Mouse (Mus musculus): ENCODE results near the gene Arhgap6. TPM values are rescaled to one million over a fixed set of nuclear protein-coding genes. Genes with fewer than 3 reads are reported as not detected.

The Arhgap6 gene
- polyA plus RNA-seq, 1 experiment: 1.2 TPM

DNA sequence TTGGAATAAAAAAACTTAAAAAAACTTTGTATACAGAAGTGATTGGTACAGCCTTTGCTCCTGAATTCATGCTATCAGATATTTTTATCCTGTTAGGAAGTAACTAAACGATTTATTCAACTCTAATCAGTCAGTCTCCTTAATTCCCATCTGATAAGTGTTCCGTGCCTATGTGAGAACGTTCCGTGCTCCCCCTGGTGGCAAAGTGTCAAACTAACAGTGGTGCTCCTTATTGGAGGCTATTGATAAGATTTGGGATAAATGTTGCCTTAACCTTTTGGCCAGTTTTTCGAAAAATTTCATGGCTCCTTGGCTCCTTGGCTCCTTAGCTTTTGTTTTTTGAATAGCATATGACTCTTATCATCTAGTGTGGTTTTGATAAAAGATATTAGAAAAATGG, 291.0 kb downstream of the Arhgap6 start:
- TF ChIP-seq POLR2A (IDR thresholded peaks at IDR 0.05; ENCODE audit: low read depth, low read length): no peak
- no peak for TF ChIP-seq CTCF (IDR thresholded peaks at IDR 0.05; ENCODE audit: extremely low read depth, insufficient read length, insufficient replicate concordance, low read depth, low read length)
- H3K27me3 ChIP-seq (ENCODE audit: control insufficient read depth, insufficient read depth, low read length): no peaks in the 10 kb centered on the region
- no peak overlapping the region for H3K4me3 ChIP-seq (ENCODE audit: low read depth, low read length)
- H3K27ac ChIP-seq (ENCODE audit: insufficient read depth, low read depth, low read length): no peak overlapping the region
- no peaks in the 10 kb centered on the region for H3K4me1 ChIP-seq (ENCODE audit: control insufficient read depth, insufficient read depth, insufficient read length, low read length)
- 7% methylated on average over 5 of the region's 5 CpGs for WGBS
- H3K36me3 ChIP-seq (ENCODE audit: control insufficient read depth, insufficient read depth, low read length): no peaks in the 10 kb centered on the region

DNA sequence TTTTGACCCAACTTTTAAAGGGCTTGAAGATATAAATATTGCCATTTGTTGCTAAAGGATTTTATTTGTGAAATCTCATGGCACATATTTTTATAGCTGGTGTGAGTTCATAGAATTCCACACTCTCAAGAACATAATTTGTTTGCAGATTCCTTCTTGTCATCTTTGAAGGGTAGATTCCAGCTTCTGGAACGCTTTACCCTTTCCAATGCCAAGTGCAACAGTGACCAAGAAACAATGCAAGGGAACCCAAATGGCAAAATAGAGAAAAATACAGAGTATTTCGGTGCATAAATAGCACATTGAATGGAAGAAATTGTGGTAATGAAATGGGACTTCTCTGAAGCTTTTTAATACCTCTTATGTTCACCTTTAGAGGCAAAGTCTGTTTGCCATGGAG, 294.3 kb downstream of the Arhgap6 start:
- 83% methylated on average over 2 of the region's 2 CpGs for WGBS
- H3K27me3 ChIP-seq (ENCODE audit: control insufficient read depth, insufficient read depth, low read length): no peaks in the 10 kb centered on the region
- no peak overlapping the region for H3K4me3 ChIP-seq (ENCODE audit: low read depth, low read length)
- H3K27ac ChIP-seq (ENCODE audit: insufficient read depth, low read depth, low read length): no peak overlapping the region
- no peaks in the 10 kb centered on the region for H3K4me1 ChIP-seq (ENCODE audit: control insufficient read depth, insufficient read depth, insufficient read length, low read length)
- no peaks in the 10 kb centered on the region for H3K36me3 ChIP-seq (ENCODE audit: control insufficient read depth, insufficient read depth, low read length)
- no peak for TF ChIP-seq POLR2A (IDR thresholded peaks at IDR 0.05; ENCODE audit: low read depth, low read length)

DNA sequence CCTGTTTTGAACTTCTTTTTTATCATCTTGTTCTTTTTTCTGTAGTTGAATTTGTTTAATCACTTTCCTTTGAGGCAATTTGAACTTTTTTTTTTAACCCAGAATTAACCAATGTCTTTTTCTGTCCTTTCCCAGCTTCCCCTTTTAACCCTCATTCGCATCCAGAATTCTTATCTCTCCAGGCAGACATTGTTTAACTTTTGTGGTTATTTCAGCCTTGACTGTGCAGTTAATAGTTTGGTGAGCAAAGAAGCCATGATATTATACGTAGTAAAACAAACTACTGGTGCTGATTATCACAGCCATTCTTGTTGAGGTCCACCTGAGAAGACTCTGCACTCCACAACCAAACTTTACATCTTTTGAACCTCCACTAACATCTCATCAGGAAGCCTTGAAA, 299.7 kb downstream of the Arhgap6 start:
- TF ChIP-seq POLR2A (IDR thresholded peaks at IDR 0.05; ENCODE audit: low read depth, low read length) (no peak), CTCF (IDR thresholded peaks at IDR 0.05; ENCODE audit: extremely low read depth, insufficient read length, insufficient replicate concordance, low read depth, low read length) (no peak)
- 40% methylated on average over 2 of the region's 2 CpGs for WGBS
- H3K27ac ChIP-seq (ENCODE audit: insufficient read depth, low read depth, low read length): no peak overlapping the region
- no peaks in the 10 kb centered on the region for H3K36me3 ChIP-seq (ENCODE audit: control insufficient read depth, insufficient read depth, low read length)
- no peaks in the 10 kb centered on the region for H3K27me3 ChIP-seq (ENCODE audit: control insufficient read depth, insufficient read depth, low read length)
- H3K4me1 ChIP-seq (ENCODE audit: control insufficient read depth, insufficient read depth, insufficient read length, low read length): no peaks in the 10 kb centered on the region
- H3K4me3 ChIP-seq (ENCODE audit: low read depth, low read length): no peak overlapping the region

DNA sequence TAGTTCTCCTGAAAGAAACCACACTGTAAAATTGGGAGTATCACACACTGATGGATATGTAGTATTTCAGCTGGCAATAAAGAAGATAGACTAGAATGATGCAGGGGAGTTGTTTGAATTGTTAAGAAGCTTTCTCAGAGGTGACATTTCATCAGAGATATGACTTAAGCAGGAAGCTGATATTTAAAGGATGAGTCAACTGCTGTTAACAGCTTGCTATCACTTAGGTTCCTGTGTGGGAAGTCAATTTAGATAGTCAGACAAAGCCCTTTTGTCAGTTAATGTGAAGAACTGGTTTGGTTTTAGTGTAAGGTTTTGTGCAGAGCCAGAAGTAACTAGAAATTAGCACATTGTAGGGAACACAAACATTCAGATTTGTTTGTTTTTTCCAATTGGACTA, 300.7 kb downstream of the Arhgap6 start:
- TF ChIP-seq CTCF (IDR thresholded peaks at IDR 0.05; ENCODE audit: extremely low read depth, insufficient read length, insufficient replicate concordance, low read depth, low read length) (no peak), POLR2A (IDR thresholded peaks at IDR 0.05; ENCODE audit: low read depth, low read length) (no peak)
- Histone ChIP-seq H3K4me3 (ENCODE audit: low read depth, low read length) (no peak overlapping the region), H3K27ac (ENCODE audit: insufficient read depth, low read depth, low read length) (no peak overlapping the region), H3K4me1 (ENCODE audit: control insufficient read depth, insufficient read depth, insufficient read length, low read length) (no peaks in the 10 kb centered on the region), H3K27me3 (ENCODE audit: control insufficient read depth, insufficient read depth, low read length) (no peaks in the 10 kb centered on the region), H3K36me3 (ENCODE audit: control insufficient read depth, insufficient read depth, low read length) (no peaks in the 10 kb centered on the region)

DNA sequence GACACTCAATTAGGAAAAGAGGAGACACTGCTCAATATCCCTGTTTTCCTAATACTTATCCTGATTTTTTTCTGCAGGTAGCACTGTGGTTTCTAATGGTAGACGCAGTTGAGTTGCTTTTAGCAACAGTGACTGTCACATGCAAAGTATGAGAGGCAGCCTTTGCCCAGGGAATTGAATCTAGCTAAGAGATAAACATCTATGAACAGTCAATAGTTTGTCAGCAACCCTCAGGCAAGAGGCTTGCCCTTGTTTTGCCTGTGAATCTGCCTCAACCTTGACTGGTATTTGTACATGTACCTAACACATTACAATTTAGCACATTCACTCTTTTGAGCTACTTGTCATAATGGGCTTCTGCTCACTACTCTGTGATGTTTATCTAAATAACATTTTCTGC, 307.8 kb downstream of the Arhgap6 start:
- Histone ChIP-seq H3K27me3 (ENCODE audit: control insufficient read depth, insufficient read depth, low read length) (no peaks in the 10 kb centered on the region), H3K4me3 (ENCODE audit: low read depth, low read length) (no peak overlapping the region), H3K4me1 (ENCODE audit: control insufficient read depth, insufficient read depth, insufficient read length, low read length) (no peaks in the 10 kb centered on the region; the same call in 1 of the 2 replicates), H3K27ac (ENCODE audit: insufficient read depth, low read depth, low read length) (no peak overlapping the region), H3K36me3 (ENCODE audit: control insufficient read depth, insufficient read depth, low read length) (no peaks in the 10 kb centered on the region)
- 68% methylated on average over 1 of the region's 1 CpGs for WGBS
- TF ChIP-seq CTCF (IDR thresholded peaks at IDR 0.05; ENCODE audit: extremely low read depth, insufficient read length, insufficient replicate concordance, low read depth, low read length) (no peak), POLR2A (IDR thresholded peaks at IDR 0.05; ENCODE audit: low read depth, low read length) (no peak)

DNA sequence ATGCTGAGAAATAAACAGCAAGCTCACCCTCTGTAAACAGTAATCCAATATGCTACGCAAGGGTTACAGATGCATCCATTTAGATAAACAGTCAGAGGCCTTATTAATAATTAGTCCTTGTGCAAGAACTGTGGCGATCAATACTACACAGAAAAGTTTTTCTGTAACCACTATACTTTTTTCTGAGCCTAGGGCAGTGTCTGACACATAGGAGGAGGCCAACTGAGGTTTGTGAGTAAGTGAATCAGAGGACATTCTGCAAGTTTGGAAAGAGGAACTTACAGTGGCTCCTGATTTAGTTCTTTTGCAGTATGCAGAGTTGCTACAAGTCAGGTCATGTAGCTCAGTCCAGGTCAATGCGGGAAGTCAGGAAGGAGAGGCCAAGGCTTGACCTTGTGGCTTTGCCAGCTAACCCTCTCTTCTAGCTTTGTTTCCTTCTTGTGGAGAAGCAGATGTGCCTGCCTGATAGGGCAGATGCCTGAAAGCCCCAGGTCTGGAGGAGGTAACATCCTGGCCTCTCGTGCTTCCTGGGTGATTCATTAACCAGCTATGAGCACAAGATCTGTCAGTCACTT, 311.2 kb downstream of the Arhgap6 start:
- 0 out of 2 replicates have a peak overlapping the region, but pooled peaks have one; percentile 3 for H3K27ac ChIP-seq (ENCODE audit: insufficient read depth, low read depth, low read length)
- H3K27me3 ChIP-seq (ENCODE audit: control insufficient read depth, insufficient read depth, low read length): no peaks in the 10 kb centered on the region
- H3K36me3 ChIP-seq (ENCODE audit: control insufficient read depth, insufficient read depth, low read length): no peaks in the 10 kb centered on the region
- WGBS: 25% methylated on average over 4 of the region's 4 CpGs
- no peaks in the 10 kb centered on the region; the same call in 1 of the 2 replicates for H3K4me1 ChIP-seq (ENCODE audit: control insufficient read depth, insufficient read depth, insufficient read length, low read length)
- no peak overlapping the region for H3K4me3 ChIP-seq (ENCODE audit: low read depth, low read length)
- no peak for TF ChIP-seq POLR2A (IDR thresholded peaks at IDR 0.05; ENCODE audit: low read depth, low read length)
- no peak for TF ChIP-seq CTCF (IDR thresholded peaks at IDR 0.05; ENCODE audit: extremely low read depth, insufficient read length, insufficient replicate concordance, low read depth, low read length)

DNA sequence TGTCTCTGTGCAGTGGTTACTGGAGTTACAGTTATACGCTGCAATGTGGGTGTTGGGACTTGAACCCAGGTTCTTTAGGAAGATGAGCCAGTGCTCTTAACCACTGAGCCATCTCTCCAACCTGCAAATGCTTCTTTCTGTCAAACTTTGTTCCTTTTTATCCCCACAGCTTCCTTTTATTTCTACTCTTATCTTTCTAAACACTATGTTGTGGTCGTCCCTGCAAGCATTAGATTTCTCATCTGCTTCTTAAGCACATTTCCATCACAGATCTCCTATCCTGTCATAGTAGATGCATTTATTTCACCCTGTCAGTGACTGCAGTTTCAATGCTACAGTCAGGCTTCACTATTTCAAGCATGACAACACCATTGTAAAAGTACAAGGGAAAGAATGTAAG, 312.5 kb downstream of the Arhgap6 start:
- 75% methylated on average over 2 of the region's 2 CpGs for WGBS
- no peaks in the 10 kb centered on the region for H3K27me3 ChIP-seq (ENCODE audit: control insufficient read depth, insufficient read depth, low read length)
- H3K36me3 ChIP-seq (ENCODE audit: control insufficient read depth, insufficient read depth, low read length): no peaks in the 10 kb centered on the region
- H3K4me1 ChIP-seq (ENCODE audit: control insufficient read depth, insufficient read depth, insufficient read length, low read length): no peaks in the 10 kb centered on the region; the same call in 1 of the 2 replicates
- H3K27ac ChIP-seq (ENCODE audit: insufficient read depth, low read depth, low read length): no peak overlapping the region
- TF ChIP-seq CTCF (IDR thresholded peaks at IDR 0.05; ENCODE audit: extremely low read depth, insufficient read length, insufficient replicate concordance, low read depth, low read length) (no peak), POLR2A (IDR thresholded peaks at IDR 0.05; ENCODE audit: low read depth, low read length) (no peak)
- no peak overlapping the region for H3K4me3 ChIP-seq (ENCODE audit: low read depth, low read length)

All from small intestine, adult 2 months (tissue).